Mouse (Mus musculus): ENCODE measurements at regions not wholly inside any gene's neighbourhood (a gene's known extent, or its start where the extent isn't known, plus 50 kb on each side); places are given as distances from the start of the nearest gene placed in this dataset.
"Not testable (repeated sequence)": the region's sequence is repeated elsewhere in the genome, so short reads cannot be mapped to it uniquely, and the experiment has no call there.

GRCm38 (mm10) chr10:10116442-10116841 lies 215.6 kb upstream of the Stxbp5 start:
- ATAC-seq (ENCODE audit: low FRiP score, low read depth), result no peak
- no peaks in the 10 kb centered on the region for H3K36me3 ChIP-seq
- WGBS, result 75% methylated on average over 2 of the region's 2 CpGs
- H3K4me2 ChIP-seq, result no peak overlapping the region
- no peak overlapping the region for H3K9ac ChIP-seq
- H3K27ac ChIP-seq (replicated peaks), result no peak overlapping the region
- H3K9me3 ChIP-seq, result no peaks in the 10 kb centered on the region
- no peaks in the 10 kb centered on the region for H3K27me3 ChIP-seq
- no peak overlapping the region for H3K4me3 ChIP-seq
- H3K4me1 ChIP-seq (replicated peaks), result no peaks in the 10 kb centered on the region

GRCm38 (mm10) chr10:10113256-10113655 lies 212.4 kb upstream of the Stxbp5 start:
- ATAC-seq (ENCODE audit: low FRiP score, low read depth), result no peak
- Histone ChIP-seq H3K9ac (no peak overlapping the region), H3K27me3 (no peaks in the 10 kb centered on the region), H3K4me2 (no peak overlapping the region), H3K4me3 (no peak overlapping the region), H3K36me3 (no peaks in the 10 kb centered on the region), H3K9me3 (no peaks in the 10 kb centered on the region), H3K27ac (replicated peaks) (no peak overlapping the region), H3K4me1 (replicated peaks) (no peaks in the 10 kb centered on the region)

- ATAC-seq (ENCODE audit: low FRiP score, low read depth), result no peak
- Histone ChIP-seq H3K9ac (no peak overlapping the region), H3K27ac (replicated peaks) (no peak overlapping the region), H3K4me3 (no peak overlapping the region), H3K27me3 (no peaks in the 10 kb centered on the region), H3K4me1 (replicated peaks) (no peaks in the 10 kb centered on the region), H3K4me2 (no peak overlapping the region), H3K9me3 (no peaks in the 10 kb centered on the region), H3K36me3 (no peaks in the 10 kb centered on the region)
- 96% methylated on average over 4 of the region's 4 CpGs for WGBS
Measured at GRCm38 (mm10) chr10:10111055-10111454, 210.2 kb upstream of the Stxbp5 start.

- WGBS, result 68% methylated on average over 8 of the region's 8 CpGs
- H3K4me3 ChIP-seq, result no peak overlapping the region
- no peak for ATAC-seq (ENCODE audit: low FRiP score, low read depth)
- H3K4me1 ChIP-seq (replicated peaks), result no peaks in the 10 kb centered on the region
- no peak overlapping the region for H3K4me2 ChIP-seq
- H3K27ac ChIP-seq (replicated peaks), result no peak overlapping the region
- H3K9me3 ChIP-seq, result no peaks in the 10 kb centered on the region
- H3K9ac ChIP-seq, result no peak overlapping the region
- no peaks in the 10 kb centered on the region for H3K27me3 ChIP-seq
- no peaks in the 10 kb centered on the region for H3K36me3 ChIP-seq
Measured at GRCm38 (mm10) chr10:10109867-10110266, 209.0 kb upstream of the Stxbp5 start.

- no peak overlapping the region for H3K4me2 ChIP-seq
- no peaks in the 10 kb centered on the region for H3K4me1 ChIP-seq (replicated peaks)
- H3K27ac ChIP-seq (replicated peaks), result no peak overlapping the region
- no peaks in the 10 kb centered on the region for H3K27me3 ChIP-seq
- WGBS, result 40% methylated on average over 3 of the region's 3 CpGs
- no peaks in the 10 kb centered on the region for H3K9me3 ChIP-seq
- no peak overlapping the region for H3K4me3 ChIP-seq
- H3K36me3 ChIP-seq, result no peaks in the 10 kb centered on the region
- no peak overlapping the region for H3K9ac ChIP-seq
- ATAC-seq (ENCODE audit: low FRiP score, low read depth), result peak; percentile 89
Measured at GRCm38 (mm10) chr10:10107123-10107525, 206.2 kb upstream of the Stxbp5 start.

GRCm38 (mm10) chr10:10106646-10107045 lies 205.8 kb upstream of the Stxbp5 start:
- 91% methylated on average over 1 of the region's 1 CpGs for WGBS
- no peak overlapping the region for H3K27ac ChIP-seq (replicated peaks)
- ATAC-seq (ENCODE audit: low FRiP score, low read depth), result no peak
- no peak overlapping the region for H3K4me3 ChIP-seq
- H3K4me1 ChIP-seq (replicated peaks), result no peaks in the 10 kb centered on the region
- H3K27me3 ChIP-seq, result no peaks in the 10 kb centered on the region
- H3K9me3 ChIP-seq, result no peaks in the 10 kb centered on the region
- H3K36me3 ChIP-seq, result no peaks in the 10 kb centered on the region
- H3K9ac ChIP-seq, result no peak overlapping the region
- no peak overlapping the region for H3K4me2 ChIP-seq

- H3K9ac ChIP-seq, result no peak overlapping the region
- H3K36me3 ChIP-seq, result no peaks in the 10 kb centered on the region
- H3K4me1 ChIP-seq (replicated peaks), result no peaks in the 10 kb centered on the region
- 82% methylated on average over 2 of the region's 2 CpGs for WGBS
- H3K4me2 ChIP-seq, result no peak overlapping the region
- no peaks in the 10 kb centered on the region for H3K9me3 ChIP-seq
- H3K27me3 ChIP-seq, result no peaks in the 10 kb centered on the region
- H3K27ac ChIP-seq (replicated peaks), result no peak overlapping the region
- no peak for ATAC-seq (ENCODE audit: low FRiP score, low read depth)
- no peak overlapping the region for H3K4me3 ChIP-seq
Measured at GRCm38 (mm10) chr10:10101641-10102040, 200.8 kb upstream of the Stxbp5 start.

GRCm38 (mm10) chr10:10098521-10098920 lies 197.6 kb upstream of the Stxbp5 start:
- Histone ChIP-seq H3K27me3 (no peaks in the 10 kb centered on the region), H3K27ac (replicated peaks) (no peak overlapping the region), H3K4me2 (no peak overlapping the region), H3K9ac (no peak overlapping the region), H3K9me3 (no peaks in the 10 kb centered on the region), H3K36me3 (no peaks in the 10 kb centered on the region), H3K4me1 (replicated peaks) (no peaks in the 10 kb centered on the region), H3K4me3 (no peak overlapping the region)
- WGBS, result 89% methylated on average over 1 of the region's 1 CpGs
- ATAC-seq (ENCODE audit: low FRiP score, low read depth), result no peak

- Histone ChIP-seq H3K4me2 (no peak overlapping the region), H3K4me3 (no peak overlapping the region), H3K9me3 (no peaks in the 10 kb centered on the region), H3K4me1 (replicated peaks) (no peaks in the 10 kb centered on the region), H3K36me3 (no peaks in the 10 kb centered on the region), H3K27ac (replicated peaks) (no peak overlapping the region), H3K9ac (no peak overlapping the region), H3K27me3 (no peaks in the 10 kb centered on the region)
- WGBS, result 89% methylated on average over 1 of the region's 1 CpGs
- ATAC-seq (ENCODE audit: low FRiP score, low read depth), result no peak
Measured at GRCm38 (mm10) chr10:10094113-10094512, 193.2 kb upstream of the Stxbp5 start.

- Histone ChIP-seq H3K9me3 (no peaks in the 10 kb centered on the region), H3K27me3 (no peaks in the 10 kb centered on the region), H3K4me1 (replicated peaks) (no peaks in the 10 kb centered on the region), H3K9ac (no peak overlapping the region), H3K4me3 (no peak overlapping the region), H3K4me2 (no peak overlapping the region), H3K27ac (replicated peaks) (no peak overlapping the region), H3K36me3 (no peaks in the 10 kb centered on the region)
- no peak for ATAC-seq (ENCODE audit: low FRiP score, low read depth)
- 71% methylated on average over 2 of the region's 2 CpGs for WGBS
Measured at GRCm38 (mm10) chr10:10093713-10094112, 192.8 kb upstream of the Stxbp5 start.

GRCm38 (mm10) chr10:10085934-10086333 lies 185.1 kb upstream of the Stxbp5 start:
- Histone ChIP-seq H3K4me3 (no peak overlapping the region), H3K27me3 (no peaks in the 10 kb centered on the region), H3K27ac (replicated peaks) (no peak overlapping the region), H3K36me3 (no peaks in the 10 kb centered on the region), H3K9ac (no peak overlapping the region), H3K4me1 (replicated peaks) (no peaks in the 10 kb centered on the region), H3K4me2 (no peak overlapping the region), H3K9me3 (no peaks in the 10 kb centered on the region)
- 76% methylated on average over 4 of the region's 4 CpGs for WGBS
- ATAC-seq (ENCODE audit: low FRiP score, low read depth), result no peak

- ATAC-seq (ENCODE audit: low FRiP score, low read depth), result no peak
- no peak overlapping the region for H3K4me2 ChIP-seq
- no peak overlapping the region for H3K4me3 ChIP-seq
- H3K36me3 ChIP-seq, result no peaks in the 10 kb centered on the region
- H3K9ac ChIP-seq, result no peak overlapping the region
- no peak overlapping the region for H3K27ac ChIP-seq (replicated peaks)
- no peaks in the 10 kb centered on the region for H3K4me1 ChIP-seq (replicated peaks)
- no peaks in the 10 kb centered on the region for H3K9me3 ChIP-seq
- no peaks in the 10 kb centered on the region for H3K27me3 ChIP-seq
Measured at GRCm38 (mm10) chr10:10070146-10070545, 169.3 kb upstream of the Stxbp5 start.

GRCm38 (mm10) chr10:10069704-10070103 lies 168.8 kb upstream of the Stxbp5 start:
- H3K4me3 ChIP-seq; H3K27me3 ChIP-seq; H3K27ac ChIP-seq (replicated peaks); H3K9ac ChIP-seq; H3K36me3 ChIP-seq; H3K4me2 ChIP-seq; ATAC-seq (ENCODE audit: low FRiP score, low read depth); H3K9me3 ChIP-seq; H3K4me1 ChIP-seq (replicated peaks): not testable (repeated sequence)
